In the genomic region with DNA sequence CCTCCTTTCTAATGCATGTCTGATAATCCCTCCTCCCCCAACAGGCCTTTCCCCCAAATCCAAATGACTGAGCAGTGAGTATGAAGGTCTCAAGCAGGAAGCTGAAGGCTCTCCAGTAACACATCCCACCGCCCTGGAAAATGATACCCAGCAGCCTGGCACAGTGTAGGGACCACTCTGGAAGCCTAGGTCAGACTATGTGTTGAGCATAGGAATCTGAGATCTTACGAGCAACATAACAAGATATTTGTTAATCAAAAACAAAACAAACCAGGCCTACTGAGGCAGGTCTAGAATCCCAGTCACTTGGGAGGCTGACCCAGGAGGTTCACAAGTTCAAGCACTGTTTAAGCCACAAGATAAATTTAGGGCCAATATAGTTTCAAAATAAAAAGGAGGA, we compare ENCODE assay signal across 10 mouse cellular contexts. TPM values are rescaled to one million over a fixed set of nuclear protein-coding genes. Genes with fewer than 3 reads are reported as not detected.
DNase-seq lines count a peak whose midpoint lies in the region; ATAC-seq lines count a peak whose summit lies in the region.
"Had no signal": no experiment of that assay in that cellular context is flagged by ENCODE, and none has a peak within 500 bp of the region (broad histone marks: within the 10 kb centered on the region; RNA-seq: fewer than 3 reads in every experiment).

No protein-coding gene starts in this region.

- peak overlapping the region; percentile 59 for H3K4me2 ChIP-seq in kidney, embryonic 15.5 days
- H3K4me2 ChIP-seq in embryonic facial prominence, embryonic 15.5 days (replicated peaks): peak overlapping the region; percentile 55
- peak overlapping the region; percentile 58 for H3K4me2 ChIP-seq in intestine, embryonic 15.5 days (replicated peaks)
- H3K4me2 ChIP-seq in midbrain, embryonic 16.5 days (ENCODE audit: low read length): peak overlapping the region; percentile 79

- no peaks in the 10 kb centered on the region for H3K9me3 ChIP-seq in kidney, embryonic 15.5 days (replicated peaks)
- no peaks in the 10 kb centered on the region for H3K9me3 ChIP-seq in embryonic facial prominence, embryonic 15.5 days (replicated peaks)
- H3K9me3 ChIP-seq in intestine, embryonic 15.5 days: no peaks in the 10 kb centered on the region
- H3K9me3 ChIP-seq in midbrain, embryonic 16.5 days (replicated peaks; ENCODE audit: control insufficient read depth, low read length, poor library complexity, severe bottlenecking): no peaks in the 10 kb centered on the region
- H3K9me3 ChIP-seq: G1E had no signal

- 0 out of 2 replicates have a peak overlapping the region, but pooled peaks have one; percentile 99 for H3K9ac ChIP-seq in kidney, embryonic 15.5 days
- H3K9ac ChIP-seq in embryonic facial prominence, embryonic 15.5 days: no peak overlapping the region
- H3K9ac ChIP-seq in intestine, embryonic 15.5 days: no peak overlapping the region
- H3K9ac ChIP-seq in midbrain, embryonic 16.5 days (ENCODE audit: low read depth, low read length): no peak overlapping the region

- peak overlapping the region; percentile 88 for H3K4me3 ChIP-seq in kidney, embryonic 15.5 days (replicated peaks)
- peak overlapping the region; percentile 69 for H3K4me3 ChIP-seq in embryonic facial prominence, embryonic 15.5 days (replicated peaks)
- H3K4me3 ChIP-seq in intestine, embryonic 15.5 days (replicated peaks): peak overlapping the region; percentile 99; the same call in 1 of the 2 replicates
- H3K4me3 ChIP-seq in midbrain, embryonic 16.5 days (ENCODE audit: low read depth, low read length): peak overlapping the region; percentile 100

- WGBS in kidney, embryonic 15.5 days: 65% methylated on average over 2 of the region's 2 CpGs
- 84% methylated on average over 2 of the region's 2 CpGs for WGBS in embryonic facial prominence, embryonic 15.5 days
- WGBS in intestine, embryonic 15.5 days: 82% methylated on average over 2 of the region's 2 CpGs
- 92% methylated on average over 2 of the region's 2 CpGs for WGBS in midbrain, embryonic 16.5 days

- H3K36me3 ChIP-seq in kidney, embryonic 15.5 days: no peaks in the 10 kb centered on the region
- no peaks in the 10 kb centered on the region for H3K36me3 ChIP-seq in embryonic facial prominence, embryonic 15.5 days
- no peaks in the 10 kb centered on the region for H3K36me3 ChIP-seq in intestine, embryonic 15.5 days
- no peaks in the 10 kb centered on the region for H3K36me3 ChIP-seq in midbrain, embryonic 16.5 days (ENCODE audit: control insufficient read depth, insufficient read depth, low read length)

- no peaks in the 10 kb centered on the region for H3K27me3 ChIP-seq in kidney, embryonic 15.5 days
- H3K27me3 ChIP-seq in embryonic facial prominence, embryonic 15.5 days: no peaks in the 10 kb centered on the region
- no peaks in the 10 kb centered on the region for H3K27me3 ChIP-seq in intestine, embryonic 15.5 days (replicated peaks)
- no peaks in the 10 kb centered on the region for H3K27me3 ChIP-seq in midbrain, embryonic 16.5 days (ENCODE audit: control insufficient read depth, insufficient read depth, low read depth, low read length)

- H3K4me1 ChIP-seq in kidney, embryonic 15.5 days: peaks cover 18% of the 10 kb centered on the region
- peaks cover 14% of the 10 kb centered on the region for H3K4me1 ChIP-seq in embryonic facial prominence, embryonic 15.5 days
- H3K4me1 ChIP-seq in intestine, embryonic 15.5 days (replicated peaks): peaks cover 9% of the 10 kb centered on the region; the same call in 1 of the 2 replicates
- H3K4me1 ChIP-seq in midbrain, embryonic 16.5 days (ENCODE audit: control insufficient read depth, insufficient read depth, low read length): peaks cover 17% of the 10 kb centered on the region

- ATAC-seq in kidney, embryonic 15.5 days (replicated peaks; ENCODE audit: low FRiP score): no peak
- ATAC-seq in embryonic facial prominence, embryonic 15.5 days (ENCODE audit: insufficient number of reproducible peaks, low FRiP score, low TSS enrichment, low read depth): no peak
- no peak for ATAC-seq in intestine, embryonic 15.5 days
- no peak for ATAC-seq in midbrain, embryonic 16.5 days

- DNase-seq in kidney, postnatal 25 days: no peak
- no peak for DNase-seq in adrenal gland, postnatal 14 days
- no peak for DNase-seq in cerebellum, adult 18-20 months
- no peak for DNase-seq in kidney, adult 11 months

- peak overlapping the region; percentile 41; the same call in 1 of the 2 replicates for H3K27ac ChIP-seq in kidney, embryonic 15.5 days
- H3K27ac ChIP-seq in embryonic facial prominence, embryonic 15.5 days (replicated peaks): no peak overlapping the region
- H3K27ac ChIP-seq in intestine, embryonic 15.5 days: no peak overlapping the region
- H3K27ac ChIP-seq in midbrain, embryonic 16.5 days (ENCODE audit: low read length): no peak overlapping the region

RNA-seq across cellular contexts. Expression of a gene that starts 2.0 kb away (rescaled TPM):
- polyA plus RNA-seq in kidney, embryonic 15.5 days (2015; fragmentation: Nextera tagmentation; extraction: Ambion mirVana): 39.9 and 43.7 TPM in 2 replicates
- polyA plus RNA-seq in embryonic facial prominence, embryonic 15.5 days (2015; fragmentation: Nextera tagmentation; extraction: Ambion mirVana): 39.6 and 40.2 TPM in 2 replicates
- 29.6 and 31.4 TPM in 2 replicates for polyA plus RNA-seq in intestine, embryonic 15.5 days (2015; fragmentation: Nextera tagmentation; extraction: Ambion mirVana)
- polyA plus RNA-seq in midbrain, embryonic 16.5 days (2015; fragmentation: Nextera tagmentation; extraction: Ambion mirVana): 59.4 and 61.4 TPM in 2 replicates
- total RNA-seq in adrenal gland, postnatal 14 days (2021): 40.7 and 47.9 TPM in 2 replicates

RNA-seq across cellular contexts. Expression of a gene that starts 9.7 kb away (rescaled TPM):
- polyA plus RNA-seq in kidney, embryonic 15.5 days (2015; fragmentation: Nextera tagmentation; extraction: Ambion mirVana): not detected in 2 replicates
- not detected in 2 replicates for polyA plus RNA-seq in embryonic facial prominence, embryonic 15.5 days (2015; fragmentation: Nextera tagmentation; extraction: Ambion mirVana)
- not detected in 2 replicates for polyA plus RNA-seq in intestine, embryonic 15.5 days (2015; fragmentation: Nextera tagmentation; extraction: Ambion mirVana)
- not detected in 2 replicates for polyA plus RNA-seq in midbrain, embryonic 16.5 days (2015; fragmentation: Nextera tagmentation; extraction: Ambion mirVana)
- total RNA-seq in adrenal gland, postnatal 14 days (2021): not detected in 2 replicates
- total RNA-seq: G1E had no signal
- polyA plus RNA-seq: brain, embryonic 14.5 days; G1E had no signal

RNA-seq across cellular contexts. Expression of a gene that starts 21.9 kb away (rescaled TPM):
- not detected in 2 replicates for polyA plus RNA-seq in kidney, embryonic 15.5 days (2015; fragmentation: Nextera tagmentation; extraction: Ambion mirVana)
- 0.05 TPM in 1 of 2 replicates, not detected in the other for polyA plus RNA-seq in embryonic facial prominence, embryonic 15.5 days (2015; fragmentation: Nextera tagmentation; extraction: Ambion mirVana)
- not detected in 2 replicates for polyA plus RNA-seq in intestine, embryonic 15.5 days (2015; fragmentation: Nextera tagmentation; extraction: Ambion mirVana)
- 0.06 and 0.08 TPM in 2 replicates for polyA plus RNA-seq in midbrain, embryonic 16.5 days (2015; fragmentation: Nextera tagmentation; extraction: Ambion mirVana)
- total RNA-seq in adrenal gland, postnatal 14 days (2021): not detected in 2 replicates
- total RNA-seq: G1E had no signal
